Mouse (Mus musculus) limb, embryonic 14.5 days (tissue): ENCODE results near the gene Lhx2. TPM values are rescaled to one million over a fixed set of nuclear protein-coding genes. Genes with fewer than 3 reads are reported as not detected.

Experiments
- ATAC-seq: fragments of 200-750 bp; cut with Nextera tagmentation; 2 replicates; pipeline ENCODE4 v1.8.0; 2017; ENCODE audit warnings: low read depth, moderate number of reproducible peaks, moderate TSS enrichment; ENCODE audit not compliant: low FRiP score
- DNase-seq: peaks from one replicate; pipeline ENCODE4 v3.0.0-alpha.2; 2015; ENCODE audit warnings: low spot score
- H3K27ac ChIP-seq: fragments of 300-500 bp; sonication (generic); replicated peaks from 2 replicates; pipeline ENCODE4 v1.5.1; 2014; ENCODE audit warnings: low read depth, mild to moderate bottlenecking, low read length, moderate library complexity, mixed read lengths
- H3K27me3 ChIP-seq: fragments of 300-500 bp; sonication (generic); 2 replicates; pipeline ENCODE4 v1.6.1; 2014; ENCODE audit warnings: low read length, mixed read lengths; ENCODE audit not compliant: control insufficient read depth, insufficient read depth
- H3K36me3 ChIP-seq: fragments of 300-500 bp; sonication (generic); 2 replicates; pipeline ENCODE4 v1.6.1; 2014; ENCODE audit warnings: mild to moderate bottlenecking, low read length, moderate library complexity, mixed read lengths; ENCODE audit not compliant: control insufficient read depth, insufficient read depth
- H3K4me1 ChIP-seq: fragments of 300-500 bp; sonication (generic); 2 replicates; pipeline ENCODE4 v1.6.1; 2014; ENCODE audit warnings: antibody characterized with exemption, low read length, mixed read lengths; ENCODE audit not compliant: control insufficient read depth, insufficient read depth
- H3K4me2 ChIP-seq: fragments of 300-500 bp; sonication (generic); replicated peaks from 2 replicates; pipeline ENCODE4 v1.6.1; 2014; ENCODE audit warnings: low read depth, mild to moderate bottlenecking, low read length, moderate library complexity; ENCODE audit not compliant: severe bottlenecking
- H3K4me3 ChIP-seq: fragments of 300-500 bp; sonication (generic); replicated peaks from 2 replicates; pipeline ENCODE4 v1.5.1; 2014; ENCODE audit warnings: low read length
- H3K9ac ChIP-seq: fragments of 300-500 bp; sonication (generic); 2 replicates; pipeline ENCODE4 v1.6.1; 2014; ENCODE audit warnings: mild to moderate bottlenecking, low read depth, low read length, moderate library complexity; ENCODE audit not compliant: severe bottlenecking
- H3K9me3 ChIP-seq: fragments of 300-500 bp; sonication (generic); 2 replicates; pipeline ENCODE4 v1.6.1; 2016; ENCODE audit warnings: low read length; ENCODE audit not compliant: control insufficient read depth
- POLR2A ChIP-seq: fragments of 200-500 bp; IDR thresholded peaks from 2 replicates; pipeline ENCODE4 v1.8.0; 2012; ENCODE audit warnings: inconsistent platforms, mild to moderate bottlenecking, moderate library complexity, borderline replicate concordance; ENCODE audit not compliant: insufficient read depth, insufficient read length; ENCODE audit errors: extremely low read depth
- WGBS: fragments of 180-500 bp; shearing (Covaris S2); extraction: QIAGEN DNeasy Blood & Tissue Kit; methylation state at CpG from one replicate; pipeline ENCODE4 v1.1.7; 2014; 5-methylcytosine and 5-hydroxymethylcytosine counted together
- polyA plus RNA-seq, 2 experiments: library from polyadenylated mRNA; depleted of rRNA in 1 of 2; stranded (reverse) in 1 of 2; unstranded in 1 of 2; fragments of >200 nt; fragmentation: Nextera tagmentation in 1 of 2; extraction: Ambion mirVana in 1 of 2; gene quantifications; 2 replicates each; pipeline versions ENCODE4 v1.2.1 to v1.2.3; 2012 to 2014

Gene Lhx2
- polyA plus RNA-seq, 2 experiments, result 8.7 to 27.5 TPM

GRCm38 (mm10) chr2:38402611-38403010 is 63.5 kb downstream of the Lhx2 start:
- H3K27me3 ChIP-seq, result no peaks in the 10 kb centered on the region
- no peak overlapping the region for H3K9ac ChIP-seq
- DNase-seq (no peak), ATAC-seq (no peak)
- H3K4me3 ChIP-seq, result no peak overlapping the region
- no peak for TF ChIP-seq POLR2A
- no peaks in the 10 kb centered on the region for H3K36me3 ChIP-seq
- no peak overlapping the region for H3K27ac ChIP-seq
- no peaks in the 10 kb centered on the region for H3K4me1 ChIP-seq
- no peak overlapping the region for H3K4me2 ChIP-seq
- 86% methylated on average over 1 of the region's 1 CpGs for WGBS
- no peaks in the 10 kb centered on the region for H3K9me3 ChIP-seq

- H3K9me3 ChIP-seq, result no peaks in the 10 kb centered on the region
- H3K36me3 ChIP-seq, result no peaks in the 10 kb centered on the region
- no peak overlapping the region; the same call in 1 of the 2 replicates for H3K4me2 ChIP-seq
- H3K27ac ChIP-seq, result no peak overlapping the region
- WGBS, result 19% methylated on average over 12 of the region's 12 CpGs
- no peak for TF ChIP-seq POLR2A
- no peaks in the 10 kb centered on the region for H3K27me3 ChIP-seq
- H3K4me3 ChIP-seq, result no peak overlapping the region
- ATAC-seq, result 0 out of 2 replicates have a peak, but pooled peaks have one; percentile 6
- H3K9ac ChIP-seq, result no peak overlapping the region
- DNase-seq, result no peak
- H3K4me1 ChIP-seq, result no peaks in the 10 kb centered on the region
These were observed 64.2 kb downstream of the Lhx2 start for GRCm38 (mm10) chr2:38403231-38403630.

DNA sequence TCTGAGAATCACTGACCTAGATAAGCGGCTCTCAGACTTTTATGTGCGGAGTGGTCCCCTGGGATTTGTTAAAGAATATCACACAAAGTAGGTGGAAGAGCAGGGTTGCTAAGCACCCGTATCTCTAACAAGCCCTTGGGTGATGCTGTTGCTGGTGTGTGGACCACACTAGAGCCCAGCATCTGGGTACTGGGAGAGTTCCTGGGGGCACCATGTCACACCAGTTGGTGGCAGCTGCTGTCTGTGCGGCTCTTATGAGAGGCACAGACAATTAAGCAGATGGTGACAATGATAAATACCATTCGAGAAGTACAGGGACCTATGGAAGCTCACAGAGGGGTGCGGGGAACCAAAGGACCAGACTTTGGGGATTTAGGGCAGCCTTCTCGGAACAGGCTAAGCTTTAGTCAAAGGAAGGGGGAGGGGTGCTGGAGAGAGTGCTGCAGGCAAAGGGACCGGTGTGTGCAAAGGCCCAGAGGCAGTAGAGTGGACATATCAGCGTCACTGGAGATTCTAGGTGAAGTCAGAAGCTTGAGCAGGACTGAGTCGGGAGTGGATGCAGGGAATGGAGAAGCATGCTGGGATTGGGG is 65.0 kb downstream of the Lhx2 start:
- no peak overlapping the region for H3K27ac ChIP-seq
- no peak overlapping the region for H3K9ac ChIP-seq
- H3K4me3 ChIP-seq, result no peak overlapping the region
- H3K9me3 ChIP-seq, result no peaks in the 10 kb centered on the region
- WGBS, result 78% methylated on average over 10 of the region's 10 CpGs
- DNase-seq (no peak), ATAC-seq (no peak)
- H3K4me1 ChIP-seq, result no peaks in the 10 kb centered on the region
- no peaks in the 10 kb centered on the region for H3K27me3 ChIP-seq
- no peaks in the 10 kb centered on the region for H3K36me3 ChIP-seq
- H3K4me2 ChIP-seq, result no peak overlapping the region
- TF ChIP-seq POLR2A, result no peak

- ATAC-seq (no peak), DNase-seq (no peak)
- Histone ChIP-seq H3K4me1 (0 out of 2 replicates have a peak, but pooled peaks cover 2% of the 10 kb centered on the region), H3K27me3 (no peaks in the 10 kb centered on the region), H3K4me3 (no peak overlapping the region), H3K4me2 (no peak overlapping the region), H3K27ac (no peak overlapping the region), H3K9ac (no peak overlapping the region), H3K36me3 (no peaks in the 10 kb centered on the region), H3K9me3 (no peaks in the 10 kb centered on the region)
- 77% methylated on average over 4 of the region's 4 CpGs for WGBS
- TF ChIP-seq POLR2A, result no peak
These were observed 66.3 kb downstream of the Lhx2 start for GRCm38 (mm10) chr2:38405356-38405755.

- H3K4me2 ChIP-seq, result no peak overlapping the region
- no peak overlapping the region for H3K4me3 ChIP-seq
- H3K9ac ChIP-seq, result no peak overlapping the region
- no peak for TF ChIP-seq POLR2A
- no peaks in the 10 kb centered on the region for H3K9me3 ChIP-seq
- H3K27me3 ChIP-seq, result no peaks in the 10 kb centered on the region
- DNase-seq (no peak), ATAC-seq (no peak)
- H3K4me1 ChIP-seq, result 0 out of 2 replicates have a peak, but pooled peaks cover 2% of the 10 kb centered on the region
- 32% methylated on average over 3 of the region's 3 CpGs for WGBS
- H3K36me3 ChIP-seq, result no peaks in the 10 kb centered on the region
- no peak overlapping the region for H3K27ac ChIP-seq
These were observed 70.2 kb downstream of the Lhx2 start for GRCm38 (mm10) chr2:38409309-38409708.
